Mouse (Mus musculus) intestine, postnatal 0 days (tissue): ENCODE results near the gene Sstr4. TPM values are rescaled to one million over a fixed set of nuclear protein-coding genes. Genes with fewer than 3 reads are reported as not detected.
A peak's percentile ranks its signal among the peaks of the same experiment; 100 is the strongest.

Experiments used
- ATAC-seq: fragments of 200-750 bp; cut with Nextera tagmentation; 2 replicates; pipeline ENCODE4 v1.8.0; 2017; ENCODE audit warnings: mild to moderate bottlenecking, moderate TSS enrichment, moderate library complexity
- H3K27ac ChIP-seq: fragments of 300-500 bp; sonication (generic); 2 replicates; pipeline ENCODE4 v1.5.1; 2014; ENCODE audit warnings: mild to moderate bottlenecking, low read depth, low read length, moderate library complexity
- H3K27me3 ChIP-seq: fragments of 300-500 bp; sonication (generic); replicated peaks from 2 replicates; pipeline ENCODE4 v1.6.1; 2014; ENCODE audit warnings: low read length, mixed read lengths; ENCODE audit not compliant: control insufficient read depth, insufficient read depth
- H3K36me3 ChIP-seq: fragments of 300-500 bp; sonication (generic); 2 replicates; pipeline ENCODE4 v1.6.1; 2014; ENCODE audit warnings: mild to moderate bottlenecking, moderate library complexity; ENCODE audit not compliant: control insufficient read depth, insufficient read depth
- H3K4me1 ChIP-seq: fragments of 300-500 bp; sonication (generic); replicated peaks from 2 replicates; pipeline ENCODE4 v1.6.1; 2014; ENCODE audit warnings: antibody characterized with exemption, low read length, mixed read lengths; ENCODE audit not compliant: control insufficient read depth, insufficient read depth
- H3K4me2 ChIP-seq: fragments of 300-500 bp; sonication (generic); replicated peaks from 2 replicates; pipeline ENCODE4 v1.6.1; 2014; ENCODE audit warnings: low read depth, mild to moderate bottlenecking, moderate library complexity
- H3K4me3 ChIP-seq: fragments of 300-500 bp; sonication (generic); 2 replicates; pipeline ENCODE4 v1.5.1; 2014; ENCODE audit warnings: low read depth, low read length
- H3K9ac ChIP-seq: fragments of 300-500 bp; sonication (generic); 2 replicates; pipeline ENCODE4 v1.6.1; 2014; ENCODE audit warnings: mild to moderate bottlenecking, low read depth, low read length
- H3K9me3 ChIP-seq: fragments of 300-500 bp; sonication (generic); 2 replicates; pipeline ENCODE4 v1.6.1; 2016; ENCODE audit warnings: mixed run types; ENCODE audit not compliant: control insufficient read depth
- CTCF ChIP-seq: sonication (generic); IDR thresholded peaks from 2 replicates; pipeline ENCODE4 v1.5.1; 2016; ENCODE audit warnings: low read depth, mild to moderate bottlenecking, control low read depth, antibody characterized with exemption, moderate library complexity
- WGBS: fragments of 180-500 bp; shearing (Covaris S2); extraction: QIAGEN DNeasy Blood & Tissue Kit; methylation state at CpG from one replicate; pipeline ENCODE4 v1.1.7; 2014; 5-methylcytosine and 5-hydroxymethylcytosine counted together
- polyA plus RNA-seq: library from polyadenylated mRNA; unstranded; fragments of >200 nt; fragmentation: Nextera tagmentation; extraction: Ambion mirVana; gene quantifications from 2 replicates; pipeline ENCODE4 v1.2.1, GENCODE M21; 2015

Sstr4 gene
- polyA plus RNA-seq, 1 experiment from 2014 or later: 0.78 TPM

GRCm38 (mm10) chr2:148378817-148379342, 16.3 kb upstream of the Sstr4 start:
- H3K27me3 ChIP-seq: no peaks in the 10 kb centered on the region
- H3K4me3 ChIP-seq: no peak overlapping the region
- H3K27ac ChIP-seq: no peak overlapping the region
- no peaks in the 10 kb centered on the region for H3K4me1 ChIP-seq
- no peaks in the 10 kb centered on the region for H3K9me3 ChIP-seq
- no peaks in the 10 kb centered on the region for H3K36me3 ChIP-seq
- no peak overlapping the region for H3K4me2 ChIP-seq
- H3K9ac ChIP-seq: no peak overlapping the region
- ATAC-seq: no peak
- no peak for TF ChIP-seq CTCF
- WGBS: 51% methylated on average over 1 of the region's 1 CpGs

GRCm38 (mm10) chr2:148379899-148380413, 15.2 kb upstream of the Sstr4 start:
- no peak overlapping the region for H3K9ac ChIP-seq
- no peaks in the 10 kb centered on the region for H3K36me3 ChIP-seq
- no peak overlapping the region for H3K4me2 ChIP-seq
- H3K27me3 ChIP-seq: no peaks in the 10 kb centered on the region
- H3K27ac ChIP-seq: no peak overlapping the region
- no peak overlapping the region for H3K4me3 ChIP-seq
- H3K9me3 ChIP-seq: no peaks in the 10 kb centered on the region
- no peaks in the 10 kb centered on the region for H3K4me1 ChIP-seq
- WGBS: 85% methylated on average over 1 of the region's 1 CpGs
- TF ChIP-seq CTCF: no peak
- ATAC-seq: no peak

- 92% methylated on average over 2 of the region's 2 CpGs for WGBS
- ATAC-seq: no peak
- H3K4me3 ChIP-seq: no peak overlapping the region
- H3K27me3 ChIP-seq: no peaks in the 10 kb centered on the region
- no peaks in the 10 kb centered on the region for H3K4me1 ChIP-seq
- no peaks in the 10 kb centered on the region for H3K9me3 ChIP-seq
- no peak for TF ChIP-seq CTCF
- no peak overlapping the region for H3K9ac ChIP-seq
- H3K36me3 ChIP-seq: no peaks in the 10 kb centered on the region
- no peak overlapping the region for H3K4me2 ChIP-seq
- H3K27ac ChIP-seq: no peak overlapping the region
Observed at GRCm38 (mm10) chr2:148381076-148381475, 14.1 kb upstream of the Sstr4 start.

- Histone ChIP-seq H3K4me3 (no peak overlapping the region), H3K27me3 (no peaks in the 10 kb centered on the region), H3K9ac (no peak overlapping the region), H3K36me3 (no peaks in the 10 kb centered on the region), H3K4me1 (no peaks in the 10 kb centered on the region), H3K4me2 (no peak overlapping the region), H3K9me3 (no peaks in the 10 kb centered on the region), H3K27ac (no peak overlapping the region)
- ATAC-seq: no peak
- WGBS: 96% methylated on average over 3 of the region's 3 CpGs
- no peak for TF ChIP-seq CTCF
Observed at GRCm38 (mm10) chr2:148386476-148386875, 8.7 kb upstream of the Sstr4 start.

- H3K36me3 ChIP-seq: no peaks in the 10 kb centered on the region
- TF ChIP-seq CTCF: no peak
- H3K4me3 ChIP-seq: no peak overlapping the region
- H3K4me2 ChIP-seq: no peak overlapping the region
- ATAC-seq: no peak
- no peaks in the 10 kb centered on the region for H3K27me3 ChIP-seq
- no peaks in the 10 kb centered on the region for H3K4me1 ChIP-seq
- 71% methylated on average over 2 of the region's 2 CpGs for WGBS
- no peak overlapping the region for H3K27ac ChIP-seq
- no peak overlapping the region for H3K9ac ChIP-seq
- no peaks in the 10 kb centered on the region for H3K9me3 ChIP-seq
Observed at GRCm38 (mm10) chr2:148386927-148387326, 8.2 kb upstream of the Sstr4 start.

GRCm38 (mm10) chr2:148387652-148388581, 7.2 kb upstream of the Sstr4 start:
- Histone ChIP-seq H3K9me3 (no peaks in the 10 kb centered on the region), H3K4me2 (no peak overlapping the region), H3K4me3 (no peak overlapping the region), H3K4me1 (no peaks in the 10 kb centered on the region), H3K27me3 (no peaks in the 10 kb centered on the region), H3K36me3 (no peaks in the 10 kb centered on the region), H3K9ac (no peak overlapping the region), H3K27ac (peak overlapping the region; percentile 50; the same call in 1 of the 2 replicates)
- peak; percentile 79; the same call in 1 of the 2 replicates for ATAC-seq
- no peak for TF ChIP-seq CTCF
- WGBS: 45% methylated on average over 6 of the region's 6 CpGs
